Mouse (Mus musculus): ENCODE results near the gene Slc25a21. TPM values are rescaled to one million over a fixed set of nuclear protein-coding genes. Genes with fewer than 3 reads are reported as not detected.

The Slc25a21 gene
- total and polyA plus RNA-seq, 2 experiments, result 3.6 to 13.9 TPM

DNA sequence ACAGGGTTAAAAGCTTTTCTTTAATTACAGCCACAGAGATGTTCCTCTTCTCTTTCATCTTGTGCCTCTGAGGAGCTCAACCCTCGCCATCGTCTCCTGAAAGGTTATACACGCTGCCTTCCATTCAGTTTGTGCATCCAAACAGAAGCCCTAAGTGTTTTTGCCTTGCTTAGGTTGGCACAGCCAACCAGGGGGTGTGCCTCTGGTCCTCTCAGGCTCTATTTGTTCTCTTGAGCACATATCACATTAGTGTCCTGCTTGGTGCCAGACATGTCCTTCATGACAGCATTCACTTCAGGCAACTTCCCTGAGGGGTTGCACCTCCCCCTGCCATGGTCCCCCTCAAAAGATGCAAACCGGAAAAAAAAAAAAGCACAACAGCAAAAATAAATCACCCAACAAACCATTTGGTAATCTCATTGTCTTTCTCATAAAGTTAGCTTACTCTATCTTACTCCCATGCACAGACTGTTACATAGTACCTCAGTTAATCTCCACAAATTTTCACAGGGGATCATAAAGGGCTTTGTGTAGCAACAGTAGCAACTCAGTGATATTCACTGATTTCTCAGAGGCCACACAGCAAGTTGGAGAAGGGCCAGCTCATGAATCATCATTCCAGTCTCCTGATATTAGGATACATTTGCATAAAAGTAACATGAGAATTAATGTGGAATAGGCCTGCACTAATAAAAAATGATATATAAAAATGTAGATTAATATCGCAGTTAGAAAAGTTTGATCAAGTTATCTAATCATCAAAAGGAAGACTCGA lies 398.4 kb downstream of the Slc25a21 start:
- DNase-seq (ENCODE audit: extremely low read depth, low read depth, low spot score), result no peak
- Histone ChIP-seq H3K4me1 (ENCODE audit: control insufficient read depth, insufficient read depth, low read length) (no peaks in the 10 kb centered on the region), H3K79me2 (ENCODE audit: control insufficient read depth, insufficient read depth, low read length) (no peaks in the 10 kb centered on the region), H3K27ac (replicated peaks; ENCODE audit: insufficient read depth, low read depth, low read length) (no peak overlapping the region), H3K4me3 (ENCODE audit: insufficient read depth, low read depth, low read length) (no peak overlapping the region), H3K9ac (ENCODE audit: low read depth, low read length) (no peak overlapping the region), H3K36me3 (ENCODE audit: control insufficient read depth, insufficient read depth, low read length) (no peaks in the 10 kb centered on the region), H3K27me3 (ENCODE audit: control insufficient read depth, insufficient read depth, low read length) (no peaks in the 10 kb centered on the region)
- 88% methylated on average over 6 of the region's 6 CpGs for WGBS
- TF ChIP-seq POLR2A (IDR thresholded peaks at IDR 0.05; ENCODE audit: extremely low read depth, insufficient read depth, low read length) (no peak), CTCF (IDR thresholded peaks at IDR 0.05; ENCODE audit: low read depth, low read length) (no peak)

GRCm38 (mm10) chr12:56789236-56789635 lies 408.0 kb downstream of the Slc25a21 start:
- Histone ChIP-seq H3K4me1 (ENCODE audit: control insufficient read depth, insufficient read depth, low read length) (no peaks in the 10 kb centered on the region), H3K79me2 (ENCODE audit: control insufficient read depth, insufficient read depth, low read length) (no peaks in the 10 kb centered on the region), H3K4me3 (ENCODE audit: insufficient read depth, low read depth, low read length) (no peak overlapping the region), H3K36me3 (ENCODE audit: control insufficient read depth, insufficient read depth, low read length) (no peaks in the 10 kb centered on the region), H3K27me3 (ENCODE audit: control insufficient read depth, insufficient read depth, low read length) (no peaks in the 10 kb centered on the region), H3K27ac (replicated peaks; ENCODE audit: insufficient read depth, low read depth, low read length) (no peak overlapping the region), H3K9ac (ENCODE audit: low read depth, low read length) (no peak overlapping the region)
- peak; percentile 56 for DNase-seq (ENCODE audit: extremely low read depth, low read depth, low spot score)
- WGBS, result 62% methylated on average over 4 of the region's 4 CpGs
- TF ChIP-seq CTCF (IDR thresholded peaks at IDR 0.05; ENCODE audit: low read depth, low read length), result no peak
- TF ChIP-seq POLR2A (IDR thresholded peaks at IDR 0.05; ENCODE audit: extremely low read depth, insufficient read depth, low read length), result no peak

- Histone ChIP-seq H3K36me3 (ENCODE audit: control insufficient read depth, insufficient read depth, low read length) (no peaks in the 10 kb centered on the region), H3K4me1 (ENCODE audit: control insufficient read depth, insufficient read depth, low read length) (no peaks in the 10 kb centered on the region), H3K27me3 (ENCODE audit: control insufficient read depth, insufficient read depth, low read length) (no peaks in the 10 kb centered on the region), H3K27ac (replicated peaks; ENCODE audit: insufficient read depth, low read depth, low read length) (no peak overlapping the region), H3K9ac (ENCODE audit: low read depth, low read length) (no peak overlapping the region), H3K79me2 (ENCODE audit: control insufficient read depth, insufficient read depth, low read length) (no peaks in the 10 kb centered on the region), H3K4me3 (ENCODE audit: insufficient read depth, low read depth, low read length) (no peak overlapping the region)
- 81% methylated on average over 1 of the region's 1 CpGs for WGBS
- no peak for DNase-seq (ENCODE audit: extremely low read depth, low read depth, low spot score)
- TF ChIP-seq POLR2A (IDR thresholded peaks at IDR 0.05; ENCODE audit: extremely low read depth, insufficient read depth, low read length) (no peak), CTCF (IDR thresholded peaks at IDR 0.05; ENCODE audit: low read depth, low read length) (no peak)
Measured at GRCm38 (mm10) chr12:56785250-56785649, 412.0 kb downstream of the Slc25a21 start.

DNA sequence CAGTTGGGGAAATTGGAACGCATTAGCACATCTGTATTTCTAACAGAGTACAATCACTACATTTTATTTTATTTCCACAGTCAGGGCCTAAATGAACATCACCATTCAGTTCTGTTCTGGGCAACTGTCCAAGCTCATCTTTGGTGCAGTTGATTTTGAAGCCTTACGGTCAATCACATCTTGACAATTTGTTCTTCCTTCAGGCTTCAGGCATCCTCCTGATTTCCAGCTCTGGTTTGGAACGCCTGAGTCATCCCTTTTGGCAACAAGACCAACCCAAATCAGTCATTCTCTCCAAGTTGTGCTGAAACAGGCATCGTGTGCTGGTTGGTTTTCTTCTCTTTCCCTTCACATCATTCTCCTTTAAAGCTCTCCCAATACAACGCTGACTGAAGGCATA lies 416.1 kb downstream of the Slc25a21 start:
- Histone ChIP-seq H3K4me1 (ENCODE audit: control insufficient read depth, insufficient read depth, low read length) (no peaks in the 10 kb centered on the region), H3K4me3 (ENCODE audit: insufficient read depth, low read depth, low read length) (no peak overlapping the region), H3K27me3 (ENCODE audit: control insufficient read depth, insufficient read depth, low read length) (no peaks in the 10 kb centered on the region), H3K36me3 (ENCODE audit: control insufficient read depth, insufficient read depth, low read length) (no peaks in the 10 kb centered on the region), H3K27ac (replicated peaks; ENCODE audit: insufficient read depth, low read depth, low read length) (no peak overlapping the region), H3K79me2 (ENCODE audit: control insufficient read depth, insufficient read depth, low read length) (no peaks in the 10 kb centered on the region), H3K9ac (ENCODE audit: low read depth, low read length) (no peak overlapping the region)
- DNase-seq (ENCODE audit: extremely low read depth, low read depth, low spot score), result no peak
- 84% methylated on average over 5 of the region's 5 CpGs for WGBS
- no peak for TF ChIP-seq CTCF (IDR thresholded peaks at IDR 0.05; ENCODE audit: low read depth, low read length)
- no peak for TF ChIP-seq POLR2A (IDR thresholded peaks at IDR 0.05; ENCODE audit: extremely low read depth, insufficient read depth, low read length)

DNA sequence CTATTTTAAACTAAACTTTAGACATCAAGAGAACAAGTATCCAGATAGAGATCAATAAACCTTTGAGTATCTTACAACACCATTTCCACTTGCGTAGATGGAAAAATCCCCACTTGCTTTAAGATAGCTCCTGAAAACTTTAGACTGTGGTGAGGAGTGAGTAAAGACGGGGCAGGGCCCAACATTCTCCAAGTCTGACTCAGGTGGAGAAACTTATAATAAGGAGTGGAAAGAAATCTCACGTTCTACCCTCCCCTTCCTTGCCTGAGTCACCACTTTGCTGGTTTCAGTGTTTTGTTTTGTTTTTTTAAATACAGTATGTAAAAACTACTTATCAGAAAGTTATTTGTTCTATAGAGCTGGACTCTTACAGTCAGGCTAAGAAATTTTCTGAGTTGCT lies 417.7 kb downstream of the Slc25a21 start:
- Histone ChIP-seq H3K79me2 (ENCODE audit: control insufficient read depth, insufficient read depth, low read length) (no peaks in the 10 kb centered on the region), H3K36me3 (ENCODE audit: control insufficient read depth, insufficient read depth, low read length) (no peaks in the 10 kb centered on the region), H3K9ac (ENCODE audit: low read depth, low read length) (no peak overlapping the region), H3K4me3 (ENCODE audit: insufficient read depth, low read depth, low read length) (no peak overlapping the region), H3K27me3 (ENCODE audit: control insufficient read depth, insufficient read depth, low read length) (no peaks in the 10 kb centered on the region), H3K4me1 (ENCODE audit: control insufficient read depth, insufficient read depth, low read length) (no peaks in the 10 kb centered on the region), H3K27ac (replicated peaks; ENCODE audit: insufficient read depth, low read depth, low read length) (no peak overlapping the region)
- 83% methylated on average over 3 of the region's 3 CpGs for WGBS
- DNase-seq (ENCODE audit: extremely low read depth, low read depth, low spot score), result no peak
- TF ChIP-seq POLR2A (IDR thresholded peaks at IDR 0.05; ENCODE audit: extremely low read depth, insufficient read depth, low read length), result no peak
- TF ChIP-seq CTCF (IDR thresholded peaks at IDR 0.05; ENCODE audit: low read depth, low read length), result no peak

DNA sequence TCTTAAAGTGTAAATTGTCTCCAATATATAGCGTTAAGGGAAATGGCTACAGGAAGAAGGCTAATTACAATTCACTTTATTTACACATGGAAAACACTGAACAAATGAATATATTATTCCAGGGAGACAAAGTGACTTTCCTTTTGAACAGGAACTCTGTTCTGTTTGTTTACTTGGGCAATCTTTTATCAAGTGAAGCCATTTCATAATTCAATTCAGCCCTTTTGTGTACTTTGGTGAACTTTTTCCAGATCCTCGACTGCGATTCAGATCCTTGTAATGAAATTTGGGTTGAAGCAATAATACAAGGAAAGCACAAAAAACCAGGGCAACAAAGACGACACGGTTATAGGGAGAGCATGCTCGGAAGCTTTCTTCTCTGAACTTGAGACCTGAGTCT lies 423.3 kb downstream of the Slc25a21 start:
- H3K4me1 ChIP-seq (ENCODE audit: control insufficient read depth, insufficient read depth, low read length), result peaks cover 1% of the 10 kb centered on the region; the same call in 1 of the 2 replicates
- WGBS, result 27% methylated on average over 6 of the region's 6 CpGs
- no peak for TF ChIP-seq POLR2A (IDR thresholded peaks at IDR 0.05; ENCODE audit: extremely low read depth, insufficient read depth, low read length)
- no peak for TF ChIP-seq CTCF (IDR thresholded peaks at IDR 0.05; ENCODE audit: low read depth, low read length)
- H3K27ac ChIP-seq (replicated peaks; ENCODE audit: insufficient read depth, low read depth, low read length), result no peak overlapping the region
- no peaks in the 10 kb centered on the region for H3K36me3 ChIP-seq (ENCODE audit: control insufficient read depth, insufficient read depth, low read length)
- DNase-seq (ENCODE audit: extremely low read depth, low read depth, low spot score), result peak; percentile 82
- H3K79me2 ChIP-seq (ENCODE audit: control insufficient read depth, insufficient read depth, low read length), result no peaks in the 10 kb centered on the region
- H3K4me3 ChIP-seq (ENCODE audit: insufficient read depth, low read depth, low read length), result no peak overlapping the region
- no peaks in the 10 kb centered on the region for H3K27me3 ChIP-seq (ENCODE audit: control insufficient read depth, insufficient read depth, low read length)
- H3K9ac ChIP-seq (ENCODE audit: low read depth, low read length), result no peak overlapping the region
